Mouse (Mus musculus) heart, adult 2 months (tissue): ENCODE measurements around the gene Avil. TPM values are rescaled to one million over a fixed set of nuclear protein-coding genes. Genes with fewer than 3 reads are reported as not detected.
"Not testable (repeated sequence)": the region's sequence is repeated elsewhere in the genome, so short reads cannot be mapped to it uniquely, and the experiment has no call there.

ENCODE experiments used
- DNase-seq, 2 experiments: peaks; one replicate each; pipeline ENCODE4 v3.0.0; 2021
- H3K27ac ChIP-seq: fragments of 200-600 bp; 2 replicates; pipeline ENCODE4 v1.8.1; 2022
- H3K27me3 ChIP-seq: fragments of 200-500 bp; 2 replicates; pipeline ENCODE4 v1.6.1; 2012; ENCODE audit warnings: mild to moderate bottlenecking, low read length, inconsistent platforms, mixed read lengths; ENCODE audit not compliant: control insufficient read depth, insufficient read depth
- H3K36me3 ChIP-seq: fragments of 200-500 bp; 2 replicates; pipeline ENCODE4 v1.6.1; 2012; ENCODE audit warnings: low read length, inconsistent platforms; ENCODE audit not compliant: control insufficient read depth, insufficient read depth
- H3K4me1 ChIP-seq: fragments of 200-500 bp; 2 replicates; pipeline ENCODE4 v1.6.1; 2011; ENCODE audit warnings: low read length; ENCODE audit not compliant: control insufficient read depth, insufficient read depth
- H3K4me3 ChIP-seq: fragments of 200-600 bp; 2 replicates; pipeline ENCODE4 v1.8.1; 2022
- H3K79me2 ChIP-seq: fragments of 200-500 bp; replicated peaks from 2 replicates; pipeline ENCODE4 v1.6.1; 2012; ENCODE audit warnings: mild to moderate bottlenecking, inconsistent platforms, low read length, moderate library complexity, mixed read lengths; ENCODE audit not compliant: control insufficient read depth, insufficient read depth
- H3K9ac ChIP-seq: fragments of 200-500 bp; 2 replicates; pipeline ENCODE4 v1.6.1; 2012; ENCODE audit warnings: low read depth, mild to moderate bottlenecking, control low read depth, inconsistent platforms, low read length, mixed read lengths
- CTCF ChIP-seq: fragments of 200-600 bp; IDR thresholded peaks from 2 replicates; pipeline ENCODE4 v1.8.1; 2022; ENCODE audit warnings: antibody characterized with exemption, mild to moderate bottlenecking, moderate library complexity
- EP300 ChIP-seq: fragments of 200-500 bp; IDR thresholded peaks from 2 replicates; pipeline ENCODE4 v1.6.1; 2011; ENCODE audit warnings: low read depth, low read length, control low read depth; ENCODE audit not compliant: insufficient read depth
- POLR2A ChIP-seq: fragments of 200-500 bp; IDR thresholded peaks from 2 replicates; pipeline ENCODE4 v1.6.1; 2011; ENCODE audit warnings: mild to moderate bottlenecking, low read depth, low read length, control low read depth; ENCODE audit not compliant: insufficient read depth
- WGBS: fragments of 180-500 bp; shearing (Covaris S2); methylation state at CpG from one replicate; pipeline ENCODE4 v1.1.7; 2018; 5-methylcytosine and 5-hydroxymethylcytosine counted together
- intact Hi-C: fragments of 180-260 bp; cut with DNase I; formaldehyde crosslinking; loops from one replicate; pipeline ENCODE4 v1.15.1; 2025
- polyA plus RNA-seq: library from polyadenylated mRNA; depleted of rRNA; stranded (reverse); fragments of >200 nt; gene quantifications from 2 replicates; pipeline ENCODE4 v1.2.3, GENCODE M21; 2012
- total RNA-seq, 2 experiments: library from RNA; stranded (reverse); gene quantifications; 2 replicates each; pipeline ENCODE4 v1.2.3; 2021

Avil gene
- total and polyA plus RNA-seq, 3 experiments = 0.29 to 0.48 (median 0.34) TPM

DNA sequence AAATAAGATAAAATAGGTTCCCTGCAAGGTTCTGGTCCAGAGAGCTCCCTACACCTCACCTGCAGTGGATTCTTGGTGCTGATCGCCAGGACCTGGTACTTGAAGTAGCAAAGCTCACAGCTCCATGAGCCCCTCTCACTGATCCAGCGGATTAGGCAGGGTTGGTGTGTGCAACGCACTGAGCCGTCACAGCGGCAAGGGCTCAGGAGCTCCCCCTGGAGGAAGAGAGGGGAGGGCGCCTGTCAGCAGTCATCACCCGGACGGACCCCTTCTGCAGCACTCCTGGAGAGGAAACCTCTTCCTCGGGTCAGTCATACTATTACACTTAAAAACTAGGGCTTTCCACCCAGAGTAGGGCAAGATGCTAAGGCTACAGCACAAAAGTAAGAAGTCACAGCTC is 57.7 kb downstream of the Avil start:
- WGBS = 11% methylated on average over 9 of the region's 9 CpGs
- Histone ChIP-seq H3K9ac (no peak overlapping the region), H3K4me3 (no peak overlapping the region), H3K79me2 (no peaks in the 10 kb centered on the region), H3K27me3 (no peaks in the 10 kb centered on the region), H3K4me1 (peaks cover 4% of the 10 kb centered on the region; the same call in 1 of the 2 replicates), H3K36me3 (no peaks in the 10 kb centered on the region), H3K27ac (no peak overlapping the region)
- intact Hi-C loops = no loop called here
- TF ChIP-seq EP300 = no peak
- peak; percentile 98 for TF ChIP-seq CTCF
- DNase-seq = peak; percentile 73 to 81

DNA sequence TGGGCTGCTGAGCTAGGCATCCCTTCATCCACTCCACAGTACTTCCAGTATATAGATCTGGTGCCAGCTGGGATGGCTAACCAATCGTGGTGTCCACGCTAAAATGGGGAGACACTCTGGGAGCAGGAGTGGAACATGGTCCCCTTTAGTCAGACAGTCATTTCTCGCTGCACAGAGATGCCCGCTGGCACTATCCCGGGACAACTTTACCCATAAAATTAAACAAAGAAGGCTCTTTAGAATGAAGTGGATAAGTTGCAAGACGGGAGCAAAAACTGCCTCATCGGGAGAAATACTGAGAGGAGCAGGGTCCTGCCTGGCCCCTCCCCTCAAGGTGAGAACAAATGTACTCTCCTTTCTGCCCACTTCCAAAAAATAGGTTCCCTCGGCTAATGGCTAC is 58.2 kb downstream of the Avil start:
- no peak overlapping the region for H3K27ac ChIP-seq
- H3K79me2 ChIP-seq = no peaks in the 10 kb centered on the region
- 11% methylated on average over 8 of the region's 8 CpGs for WGBS
- no peaks in the 10 kb centered on the region for H3K27me3 ChIP-seq
- DNase-seq = no peak
- peak overlapping the region; percentile 66; the same call in 1 of the 2 replicates for H3K4me3 ChIP-seq
- intact Hi-C loops = no loop called here
- no peak overlapping the region for H3K9ac ChIP-seq
- H3K4me1 ChIP-seq = peaks cover 4% of the 10 kb centered on the region; the same call in 1 of the 2 replicates
- H3K36me3 ChIP-seq = no peaks in the 10 kb centered on the region
- TF ChIP-seq EP300 = no peak
- no peak for TF ChIP-seq POLR2A
- TF ChIP-seq CTCF = no peak

DNA sequence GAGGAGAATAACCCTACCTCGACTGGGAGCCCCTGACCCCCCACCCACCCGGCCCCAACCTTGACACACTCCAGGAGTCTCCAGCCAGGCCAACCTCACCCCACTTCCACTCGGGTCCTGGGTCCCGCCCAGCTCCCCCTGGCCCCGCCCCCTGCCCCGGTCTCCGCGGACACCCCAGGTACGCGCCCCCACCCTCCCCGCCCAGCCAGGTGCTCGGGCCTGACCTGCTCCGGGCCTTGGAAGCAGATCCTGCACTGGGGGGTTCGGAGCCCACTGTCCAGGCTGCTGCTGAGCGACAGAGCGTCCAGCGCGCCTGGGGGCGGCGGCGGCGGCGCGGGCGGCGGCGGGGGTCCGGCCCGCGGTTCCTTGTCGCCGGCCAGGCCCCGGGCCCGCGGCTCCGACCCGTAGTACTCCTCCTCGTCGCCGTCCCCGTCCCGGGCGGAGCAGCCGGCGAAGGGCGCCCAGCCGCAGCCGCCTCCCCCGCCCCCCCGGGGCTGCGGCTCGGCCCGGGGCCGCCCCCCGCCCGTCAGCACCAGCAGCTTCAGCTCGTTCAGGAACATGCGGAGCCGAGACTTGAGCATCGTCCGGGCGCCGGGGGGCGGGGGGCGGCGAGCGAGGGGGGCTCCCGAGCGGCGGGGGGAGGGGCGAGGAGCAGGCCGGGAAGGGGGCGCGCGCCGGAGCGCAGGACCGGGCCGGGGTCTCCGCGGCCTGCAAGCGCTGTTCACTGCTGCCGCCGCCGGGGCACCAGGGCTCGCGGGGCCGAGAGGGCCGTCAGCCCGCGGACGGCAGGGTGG is 58.9 kb downstream of the Avil start:
- 1% methylated on average over 73 of the region's 92 CpGs for WGBS
- peak overlapping the region; percentile 72 for H3K9ac ChIP-seq
- H3K4me3 ChIP-seq = peak overlapping the region; percentile 66
- H3K36me3 ChIP-seq = no peaks in the 10 kb centered on the region
- H3K79me2 ChIP-seq = no peaks in the 10 kb centered on the region
- no peak for DNase-seq
- H3K27ac ChIP-seq = no peak overlapping the region
- H3K4me1 ChIP-seq = peaks cover 5% of the 10 kb centered on the region
- intact Hi-C loops = no loop called here
- H3K27me3 ChIP-seq = no peaks in the 10 kb centered on the region
- TF ChIP-seq CTCF (no peak), EP300 (no peak), POLR2A (no peak)

DNA sequence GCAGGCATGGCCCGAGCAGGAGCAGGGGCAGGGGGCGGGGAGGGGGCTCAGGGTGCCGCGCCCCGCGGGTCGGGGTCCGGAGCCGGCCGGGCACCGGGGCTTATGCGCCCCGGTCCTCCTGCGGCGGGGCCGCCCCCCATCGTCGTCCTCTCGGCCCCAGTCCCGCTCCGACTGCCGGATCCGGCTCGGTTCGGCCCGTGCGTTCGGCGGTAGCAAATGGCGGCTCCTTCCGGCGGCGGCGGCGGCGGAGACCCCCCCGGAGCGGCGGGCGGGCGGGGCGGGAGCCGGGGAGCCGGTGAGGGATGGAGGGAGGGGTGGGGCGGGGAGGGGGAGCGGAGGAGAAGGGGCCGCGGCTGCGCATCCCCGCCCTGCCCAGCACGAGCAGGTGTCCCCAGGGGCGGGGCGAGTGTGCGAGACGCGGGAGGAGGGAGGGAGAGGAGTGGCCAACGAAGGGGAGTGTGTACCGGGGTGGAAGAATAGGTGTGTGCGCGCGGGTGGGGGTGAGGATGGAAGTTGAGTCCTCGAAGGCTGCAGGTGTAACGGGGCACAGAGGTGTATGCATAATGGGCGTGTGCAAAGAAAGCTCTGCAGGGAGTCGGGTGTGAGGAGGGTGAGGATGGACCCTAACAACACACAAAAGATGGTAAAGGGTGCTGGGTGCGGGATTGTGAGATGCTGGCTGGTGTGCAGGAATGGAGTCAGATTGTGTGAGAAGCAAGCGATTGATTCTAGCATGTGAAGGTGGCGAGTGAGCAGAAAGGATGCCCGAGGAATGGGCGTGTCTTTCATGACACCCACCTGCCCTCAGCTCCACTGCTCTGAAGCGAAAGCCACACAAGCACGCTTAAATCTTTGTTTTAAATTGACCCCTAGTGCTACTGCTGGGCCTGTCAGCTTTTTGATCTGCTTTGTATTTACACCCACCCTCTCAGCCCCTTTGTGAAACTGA is 59.7 kb downstream of the Avil start, which contains the start of gene March9:
March9 (minus strand) TSS at position 217 of the 949 bp plus-strand sequence.
- Histone ChIP-seq H3K27ac (no peak within 1 kb of the TSS), H3K79me2 (no peaks in the 10 kb centered on the region), H3K4me3 (peak within 1 kb of the TSS; percentile 66), H3K27me3 (no peaks in the 10 kb centered on the region), H3K36me3 (no peaks in the 10 kb centered on the region), H3K4me1 (peaks cover 6% of the 10 kb centered on the region), H3K9ac (peak within 1 kb of the TSS; percentile 72)
- peak; percentile 64 to 74 for DNase-seq
- no peak for TF ChIP-seq CTCF
- TF ChIP-seq POLR2A = no peak
- no peak for TF ChIP-seq EP300
- WGBS = 3% methylated on average over 43 of the region's 72 CpGs
- intact Hi-C loops = loop anchor here (10.0 kb wide), 1 partner anchor 1685 kb away; the partner anchor contains the start of genes Dgka and Pym1

DNA sequence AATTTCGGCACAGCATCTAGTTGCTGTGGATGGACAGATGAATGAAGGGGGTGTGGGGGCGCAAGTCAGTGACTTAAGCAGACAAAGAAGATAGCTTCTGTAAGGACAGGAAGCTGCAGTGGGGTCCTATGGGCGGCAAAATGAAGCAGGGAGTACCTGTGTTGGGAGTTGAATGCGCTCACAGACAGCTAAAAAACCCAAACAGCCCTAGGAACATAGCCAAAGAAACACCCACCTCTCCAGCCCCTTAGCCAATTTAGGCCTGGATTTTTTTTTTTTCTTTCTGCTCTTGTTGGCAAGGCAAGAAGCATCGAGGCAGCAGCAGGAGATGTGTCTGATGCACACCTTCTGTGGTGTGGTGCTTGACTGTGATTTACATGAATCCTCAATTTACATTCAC is 60.6 kb downstream of the Avil start:
- H3K4me3 ChIP-seq = no peak overlapping the region
- H3K27me3 ChIP-seq = no peaks in the 10 kb centered on the region

DNA sequence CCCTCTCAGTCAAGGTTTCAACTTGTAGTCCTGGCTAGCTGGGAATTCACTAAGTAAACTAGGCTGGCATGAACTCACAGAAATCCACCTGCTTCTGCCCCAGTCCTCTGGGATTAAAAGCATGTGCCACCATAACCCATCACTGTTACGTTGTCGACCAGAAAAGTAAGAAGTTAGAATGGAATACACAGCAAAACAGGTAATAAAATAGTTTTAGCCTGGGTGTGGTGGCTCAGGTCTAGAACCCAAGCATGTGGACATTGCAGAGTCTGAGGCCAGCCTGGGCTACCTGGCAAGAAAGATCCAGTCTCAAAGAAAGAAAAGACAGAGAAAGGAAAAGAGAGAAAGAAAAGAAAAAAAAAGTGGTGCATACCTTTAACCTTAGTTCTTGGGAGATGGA is 61.0 kb downstream of the Avil start:
- H3K79me2 ChIP-seq = no peaks in the 10 kb centered on the region
- intact Hi-C loops = loop anchor here (10.0 kb wide), 1 partner anchor 1683 kb away; the partner anchor contains the start of genes Dgka and Pym1
- DNase-seq = no peak
- WGBS = 78% methylated on average over 2 of the region's 2 CpGs
- peaks cover 6% of the 10 kb centered on the region for H3K4me1 ChIP-seq
- H3K27ac ChIP-seq = no peak overlapping the region
- no peak overlapping the region for H3K9ac ChIP-seq
- TF ChIP-seq CTCF (no peak), POLR2A (no peak), EP300 (no peak)
- H3K4me3 ChIP-seq = no peak overlapping the region
- H3K36me3 ChIP-seq = no peaks in the 10 kb centered on the region
- no peaks in the 10 kb centered on the region for H3K27me3 ChIP-seq

More for the DNA sequence above, 60.6 kb downstream of the Avil start:
- no peak for DNase-seq
- Histone ChIP-seq H3K4me1 (peaks cover 6% of the 10 kb centered on the region), H3K36me3 (no peaks in the 10 kb centered on the region), H3K9ac (no peak overlapping the region), H3K79me2 (no peaks in the 10 kb centered on the region), H3K27ac (no peak overlapping the region)
- intact Hi-C loops = loop anchor here (10.0 kb wide), 1 partner anchor 1684 kb away; the partner anchor contains the start of genes Dgka and Pym1
- WGBS = 71% methylated on average over 5 of the region's 5 CpGs
- no peak for TF ChIP-seq EP300
- no peak for TF ChIP-seq POLR2A

DNA sequence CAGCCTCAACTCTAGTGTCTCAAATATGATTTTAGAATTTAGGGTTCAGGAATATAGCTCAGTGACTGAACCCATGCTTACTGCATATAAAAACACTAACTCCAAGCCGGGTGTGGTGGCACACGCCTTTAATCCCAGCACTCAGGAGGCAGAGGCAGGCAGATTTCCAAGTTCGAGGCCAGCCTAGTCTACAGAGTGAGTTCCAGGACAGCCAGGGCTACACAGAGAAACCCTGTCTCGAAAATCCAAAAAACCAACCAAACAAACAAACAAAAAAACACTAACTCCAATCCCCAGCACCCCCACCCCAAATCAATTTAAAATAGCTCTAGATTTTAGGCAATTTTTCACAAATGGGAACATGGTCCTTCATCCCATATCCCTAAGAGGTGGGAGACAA is 61.6 kb downstream of the Avil start:
- not testable (repeated sequence) for H3K27ac ChIP-seq, H3K79me2 ChIP-seq, H3K9ac ChIP-seq, H3K4me3 ChIP-seq, DNase-seq, H3K27me3 ChIP-seq, H3K4me1 ChIP-seq, H3K36me3 ChIP-seq
- 84% methylated on average over 4 of the region's 4 CpGs for WGBS
- intact Hi-C loops = loop anchor here (10.0 kb wide), 1 partner anchor 1683 kb away; the partner anchor contains the start of genes Dgka and Pym1
